9 mouse cellular contexts compared by ENCODE assay signal in the genomic region with DNA sequence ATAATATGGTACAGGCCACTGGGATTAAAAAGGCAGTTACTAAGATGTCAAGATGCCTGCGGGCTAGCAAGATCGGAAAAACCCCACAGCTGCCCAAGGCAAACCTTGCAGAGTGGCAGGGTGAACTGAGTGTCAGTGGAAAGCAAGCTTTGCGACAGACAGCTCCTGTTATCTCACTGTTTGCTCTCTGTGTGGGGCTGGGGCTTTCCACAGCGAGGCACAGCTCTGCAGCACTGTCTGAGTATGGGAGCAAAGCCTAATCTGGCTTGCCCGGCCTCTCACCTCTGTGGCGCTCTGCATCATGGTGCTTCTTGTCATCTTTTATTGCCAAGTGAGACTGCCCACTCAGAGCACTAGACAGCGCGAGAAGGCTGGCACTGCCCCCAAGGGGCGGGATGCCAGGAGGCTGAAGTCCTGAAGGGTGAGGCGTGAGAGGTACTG. TPM values are rescaled to one million over a fixed set of nuclear protein-coding genes. Genes with fewer than 3 reads are reported as not detected.
DNase-seq lines count a peak whose midpoint lies in the region; ATAC-seq and TF ChIP-seq lines count a peak whose summit lies in the region.
"Had no signal": no experiment of that assay in that cellular context is flagged by ENCODE, and none has a peak within 500 bp of the region (broad histone marks: within the 10 kb centered on the region; RNA-seq: fewer than 3 reads in every experiment).

No protein-coding gene starts in this region.

- peak; percentile 12 for DNase-seq in adrenal gland, postnatal 14 days
- no peak for DNase-seq in adrenal gland, postnatal 4 days (ENCODE audit: low spot score in 2 of 2)
- DNase-seq in testis, postnatal 10 days (ENCODE audit: low spot score), result peak; percentile 42
- no peak for DNase-seq in testis, postnatal 14 days (ENCODE audit: low spot score)
- no peak for DNase-seq in stomach, postnatal 0 days (ENCODE audit: low spot score)
- no peak for DNase-seq in c-Kit-positive CD71-positive TER-119-positive erythroid progenitor cells, embryonic 14.5 days (ENCODE audit: low spot score)

- H3K36me3 ChIP-seq in intestine, postnatal 0 days (ENCODE audit: control insufficient read depth, insufficient read depth), result peaks cover 9% of the 10 kb centered on the region; the same call in 1 of the 2 replicates
- H3K36me3 ChIP-seq in intestine, embryonic 16.5 days (ENCODE audit: control insufficient read depth, insufficient read depth, low read length), result no peaks in the 10 kb centered on the region; the same call in 1 of the 2 replicates
- 0 out of 2 replicates have a peak, but pooled peaks cover 4% of the 10 kb centered on the region for H3K36me3 ChIP-seq in stomach, postnatal 0 days (ENCODE audit: control insufficient read depth, insufficient read depth, low read length)

- H3K4me1 ChIP-seq in intestine, postnatal 0 days (replicated peaks; ENCODE audit: control insufficient read depth, insufficient read depth, low read length), result no peaks in the 10 kb centered on the region
- H3K4me1 ChIP-seq in intestine, embryonic 16.5 days (ENCODE audit: control insufficient read depth, insufficient read depth, low read length), result no peaks in the 10 kb centered on the region
- no peaks in the 10 kb centered on the region for H3K4me1 ChIP-seq in stomach, postnatal 0 days (replicated peaks; ENCODE audit: control insufficient read depth, insufficient read depth)
- H3K4me1 ChIP-seq: liver, embryonic 15.5 days had no signal

- no peak overlapping the region for H3K9ac ChIP-seq in intestine, postnatal 0 days (ENCODE audit: low read depth, low read length)
- no peak overlapping the region for H3K9ac ChIP-seq in intestine, embryonic 16.5 days (ENCODE audit: low read depth, low read length)
- H3K9ac ChIP-seq in stomach, postnatal 0 days (ENCODE audit: low read length), result no peak overlapping the region
- H3K9ac ChIP-seq: liver, embryonic 15.5 days had no signal

- no peak overlapping the region for H3K4me2 ChIP-seq in intestine, postnatal 0 days (replicated peaks; ENCODE audit: low read depth)
- H3K4me2 ChIP-seq in intestine, embryonic 16.5 days (ENCODE audit: low read depth, low read length), result no peak overlapping the region
- no peak overlapping the region for H3K4me2 ChIP-seq in stomach, postnatal 0 days (replicated peaks; ENCODE audit: low read depth)
- H3K4me2 ChIP-seq: liver, embryonic 15.5 days had no signal

- H3K4me3 ChIP-seq in intestine, postnatal 0 days (ENCODE audit: low read depth, low read length), result no peak overlapping the region
- H3K4me3 ChIP-seq in intestine, embryonic 16.5 days (ENCODE audit: low read length), result no peak overlapping the region
- no peak overlapping the region for H3K4me3 ChIP-seq in stomach, postnatal 0 days (ENCODE audit: low read depth, low read length)
- H3K4me3 ChIP-seq: liver, embryonic 15.5 days had no signal

- no peaks in the 10 kb centered on the region for H3K9me3 ChIP-seq in intestine, postnatal 0 days (ENCODE audit: control insufficient read depth)
- H3K9me3 ChIP-seq in intestine, embryonic 16.5 days (ENCODE audit: control insufficient read depth, low read length), result no peaks in the 10 kb centered on the region
- no peaks in the 10 kb centered on the region for H3K9me3 ChIP-seq in stomach, postnatal 0 days (ENCODE audit: control insufficient read depth, low read length)
- H3K9me3 ChIP-seq: liver, embryonic 15.5 days had no signal

- ATAC-seq in intestine, postnatal 0 days, result no peak
- no peak; the same call in 1 of the 2 replicates for ATAC-seq in intestine, embryonic 16.5 days
- ATAC-seq in stomach, postnatal 0 days (ENCODE audit: low FRiP score, low TSS enrichment), result no peak

- 68% methylated on average over 10 of the region's 10 CpGs for WGBS in intestine, postnatal 0 days
- 63% methylated on average over 10 of the region's 10 CpGs for WGBS in intestine, embryonic 16.5 days
- 70% methylated on average over 10 of the region's 10 CpGs for WGBS in stomach, postnatal 0 days

- no peaks in the 10 kb centered on the region for H3K27me3 ChIP-seq in intestine, postnatal 0 days (replicated peaks; ENCODE audit: control insufficient read depth, insufficient read depth, low read length)
- H3K27me3 ChIP-seq in intestine, embryonic 16.5 days (replicated peaks; ENCODE audit: control insufficient read depth, insufficient read depth, low read length), result no peaks in the 10 kb centered on the region
- H3K27me3 ChIP-seq in stomach, postnatal 0 days (ENCODE audit: control insufficient read depth, insufficient read depth, low read length), result no peaks in the 10 kb centered on the region
- H3K27me3 ChIP-seq: liver, embryonic 15.5 days had no signal

- TF ChIP-seq EP300 in stomach, postnatal 0 days (optimal IDR thresholded peaks at IDR 0.05), result no peak

- TF ChIP-seq CTCF in intestine, postnatal 0 days (IDR thresholded peaks at IDR 0.05; ENCODE audit: low read depth), result peak; percentile 28
- peak; percentile 19; the same call in 1 of the 2 replicates for TF ChIP-seq CTCF in stomach, postnatal 0 days (IDR thresholded peaks at IDR 0.05; ENCODE audit: low read depth)

- no peak overlapping the region for H3K27ac ChIP-seq in intestine, postnatal 0 days (ENCODE audit: low read depth, low read length)
- no peak overlapping the region for H3K27ac ChIP-seq in intestine, embryonic 16.5 days (ENCODE audit: low read length)
- no peak overlapping the region for H3K27ac ChIP-seq in stomach, postnatal 0 days (replicated peaks)
- H3K27ac ChIP-seq: liver, embryonic 15.5 days had no signal

RNA-seq across cellular contexts. Expression of a gene that starts 42.8 kb away (rescaled TPM):
- 45.7 and 47.0 TPM in 2 replicates for total RNA-seq in adrenal gland, postnatal 14 days (2021)
- 10 to 100 TPM; 62.8 to 68.2 TPM for total RNA-seq in adrenal gland, postnatal 4 days (2021)
- 12.8 and 13.9 TPM in 2 replicates for polyA plus RNA-seq in intestine, postnatal 0 days (2015; fragmentation: Nextera tagmentation; extraction: Ambion mirVana)
- polyA plus RNA-seq in intestine, embryonic 16.5 days (2015; fragmentation: Nextera tagmentation; extraction: Ambion mirVana), result 12.5 and 14.0 TPM in 2 replicates
- polyA plus RNA-seq in stomach, postnatal 0 days (2015; fragmentation: Nextera tagmentation; extraction: Ambion mirVana), result 10.0 and 11.3 TPM in 2 replicates

Comparison
In these comparisons a context has a peak if more than half of its experiments do, and no peak if none do; other contexts are left out.
1. DNase-seq: peak in adrenal gland, postnatal 14 days (single experiment) and testis, postnatal 10 days (single experiment); none in adrenal gland, postnatal 4 days (0 of 2), testis, postnatal 14 days (single experiment), stomach, postnatal 0 days (single experiment) and c-Kit-positive CD71-positive TER-119-positive erythroid progenitor cells, embryonic 14.5 days (single experiment).